Mouse (Mus musculus) right cerebral cortex, postnatal 4 days (tissue): ENCODE data around the gene Gm10320.

ENCODE experiments used
- DNase-seq: peaks from one replicate; pipeline ENCODE4 v3.0.0-alpha.2; 2022

Gm10320 gene

DNA sequence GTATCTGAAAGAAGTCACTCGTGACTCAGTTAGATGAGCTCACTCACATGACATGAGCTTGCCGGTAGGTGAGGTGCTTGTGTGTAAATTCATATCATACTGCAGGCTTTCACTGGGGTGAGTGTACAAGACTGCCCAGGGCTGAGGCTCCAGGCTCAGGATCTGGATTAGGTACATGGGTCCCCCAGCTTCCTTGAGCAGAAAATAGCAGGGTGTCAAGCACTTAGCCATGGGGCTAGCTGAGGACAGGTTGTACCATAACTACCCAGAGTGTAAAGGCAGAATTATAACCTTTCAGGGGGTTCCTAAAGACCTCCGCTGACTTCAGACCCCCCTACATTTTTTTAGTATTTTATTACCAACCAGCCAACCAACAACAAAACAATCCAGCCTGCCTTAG, at the start of gene Gm10320:
TSS of gene Gm10320 (minus strand) at position 93 of the 400 bp plus-strand sequence.
- DNase-seq = no peak

DNA sequence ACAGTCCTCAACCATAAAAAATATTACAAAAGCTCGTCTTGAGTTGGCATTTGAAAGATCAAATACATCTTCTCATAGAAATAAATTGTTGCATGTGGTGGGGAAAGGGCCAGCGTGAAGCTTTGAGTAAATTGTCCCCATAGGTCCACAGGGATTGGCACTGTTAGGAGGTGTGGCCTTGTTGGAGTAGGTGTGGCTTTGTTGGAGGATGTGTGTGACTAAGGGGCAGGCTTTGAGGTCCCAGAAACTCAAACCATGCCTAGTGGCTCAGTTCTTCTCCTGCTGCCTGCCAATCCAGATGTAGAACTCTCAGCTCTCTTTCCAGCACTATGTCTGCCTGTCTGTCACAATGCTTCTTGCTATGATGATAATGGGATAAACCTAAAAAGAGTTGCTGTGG, 49.8 kb upstream of the Gm10320 start:
- no peak for DNase-seq

DNA sequence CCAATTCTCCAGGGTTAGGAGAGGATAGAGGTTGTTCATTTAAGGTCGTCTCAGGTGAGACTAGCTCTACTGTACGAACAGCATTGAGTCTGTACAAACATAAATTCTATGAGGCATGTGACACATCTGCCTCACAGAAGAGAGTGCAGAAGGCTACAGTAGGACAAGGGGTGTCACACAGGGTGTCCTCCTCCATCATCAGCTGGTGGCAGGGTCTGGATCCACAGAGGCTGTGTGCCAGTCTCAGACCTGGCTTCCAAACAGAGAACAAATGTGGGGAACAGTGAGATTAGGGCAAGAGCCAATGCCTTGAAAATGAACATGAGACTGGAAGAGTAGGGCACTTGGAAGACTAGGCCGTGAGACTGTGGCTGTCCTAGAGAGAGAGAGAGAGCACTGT, 48.4 kb upstream of the Gm10320 start:
- DNase-seq = no peak

DNA sequence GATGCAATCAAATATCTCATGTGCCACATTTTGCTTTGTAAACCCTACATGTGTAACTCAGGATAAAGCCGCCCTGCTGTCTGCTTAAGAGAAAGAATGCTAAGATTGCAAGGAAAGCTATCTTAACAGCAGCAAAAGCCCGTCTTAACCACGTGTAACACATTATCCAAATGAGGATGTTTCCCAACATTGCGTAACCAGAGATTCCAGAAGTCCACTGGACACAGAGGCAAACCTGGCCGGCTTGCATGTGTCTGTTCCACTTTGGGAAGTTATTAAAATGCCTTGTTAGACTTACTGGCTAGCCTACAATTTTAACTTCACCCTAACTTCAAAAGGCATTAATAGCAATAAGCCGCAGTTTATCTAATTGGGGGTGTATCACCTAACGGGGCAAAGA, 47.5 kb upstream of the Gm10320 start:
- DNase-seq = no peak

DNA sequence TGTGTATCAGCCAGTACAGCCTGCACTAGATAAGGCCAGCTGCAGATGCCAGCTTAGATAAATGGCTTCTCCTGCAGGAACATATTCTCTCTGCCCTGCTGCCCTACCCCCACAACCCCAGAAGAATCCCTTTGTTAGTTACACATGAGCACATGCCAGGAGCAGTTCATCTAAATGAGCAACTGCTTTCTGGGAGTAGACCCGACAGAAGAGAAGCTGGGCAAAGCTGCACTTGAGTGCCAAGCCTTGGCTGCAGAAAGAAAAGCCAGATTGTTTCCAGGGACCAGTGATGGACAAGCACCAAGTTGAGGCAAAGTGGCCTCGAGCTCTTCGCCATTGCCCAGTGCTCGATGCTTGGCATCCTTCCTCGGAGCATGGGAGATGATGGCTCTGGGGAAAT, 46.8 kb upstream of the Gm10320 start:
- DNase-seq = no peak

DNA sequence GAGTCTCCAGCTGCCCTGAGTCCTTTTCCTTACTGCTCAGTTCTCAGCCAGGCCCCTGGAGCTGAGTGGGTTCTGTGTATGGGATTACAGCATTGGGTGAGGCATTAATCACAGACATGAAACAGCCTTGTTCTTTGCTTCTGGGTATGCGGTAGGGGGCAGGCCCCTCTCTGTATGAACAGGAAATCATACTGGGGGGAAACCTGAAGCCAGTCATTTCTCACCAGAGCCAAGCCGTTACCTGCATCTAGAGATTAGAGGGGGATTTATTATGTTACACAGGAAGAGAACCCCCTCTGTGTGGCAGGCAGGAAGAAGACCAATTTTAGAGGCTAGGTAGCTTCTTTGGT, 43.1 kb upstream of the Gm10320 start:
- no peak for DNase-seq

DNA sequence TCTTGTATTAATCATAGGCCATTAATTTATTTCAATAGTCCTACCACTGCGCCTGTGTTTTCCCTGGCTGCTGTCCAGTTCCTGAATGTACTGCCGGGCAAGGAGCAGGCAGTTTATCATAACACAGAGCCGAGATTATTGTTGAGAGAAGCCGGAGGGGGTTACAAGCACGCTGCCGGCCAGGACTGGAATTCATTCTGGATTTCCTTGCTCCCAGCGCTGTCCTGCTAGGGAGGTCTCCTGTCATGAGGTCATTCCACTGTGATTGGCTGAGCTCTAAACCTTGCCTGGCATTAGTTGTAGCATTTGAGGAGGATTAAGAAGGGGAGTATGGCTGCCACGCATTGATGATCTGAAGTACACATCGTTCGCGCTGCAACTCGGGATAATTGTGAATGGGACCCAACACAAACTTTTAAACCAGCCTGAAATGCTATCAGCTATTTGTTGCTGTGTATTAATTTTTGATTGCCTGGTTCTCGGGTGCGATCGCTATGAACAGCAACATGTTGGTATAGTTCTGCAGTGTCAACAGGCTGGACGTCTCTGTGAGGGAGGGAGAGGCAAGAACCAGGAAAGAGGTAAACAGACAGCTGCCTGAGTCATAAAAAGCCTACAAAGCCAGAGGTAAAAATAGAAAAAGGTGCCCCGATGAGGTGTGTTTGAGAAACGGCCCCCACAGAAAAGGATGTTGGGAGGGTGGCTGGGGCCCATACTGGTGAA, 42.5 kb upstream of the Gm10320 start:
- peak; percentile 25 for DNase-seq

DNA sequence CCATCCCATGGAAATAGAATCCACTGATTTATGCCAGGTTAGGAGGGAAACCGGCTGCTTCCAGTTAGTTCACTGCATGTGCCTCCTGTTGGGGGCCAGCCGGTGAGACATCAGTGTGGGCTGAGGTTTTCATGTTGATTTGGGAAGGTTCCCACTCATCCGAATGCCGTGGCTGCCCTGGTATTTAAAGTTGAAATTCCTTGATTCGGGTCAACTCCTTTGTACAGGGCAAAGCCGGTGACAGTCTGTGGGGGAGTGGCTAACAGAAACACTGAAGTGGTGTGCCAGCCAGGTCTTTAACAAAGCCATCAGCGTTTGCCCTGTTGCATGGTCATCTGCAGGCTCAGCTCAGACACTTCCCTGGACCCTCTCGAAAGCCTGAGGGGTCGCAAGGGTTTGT, 41.6 kb upstream of the Gm10320 start:
- DNase-seq = no peak

DNA sequence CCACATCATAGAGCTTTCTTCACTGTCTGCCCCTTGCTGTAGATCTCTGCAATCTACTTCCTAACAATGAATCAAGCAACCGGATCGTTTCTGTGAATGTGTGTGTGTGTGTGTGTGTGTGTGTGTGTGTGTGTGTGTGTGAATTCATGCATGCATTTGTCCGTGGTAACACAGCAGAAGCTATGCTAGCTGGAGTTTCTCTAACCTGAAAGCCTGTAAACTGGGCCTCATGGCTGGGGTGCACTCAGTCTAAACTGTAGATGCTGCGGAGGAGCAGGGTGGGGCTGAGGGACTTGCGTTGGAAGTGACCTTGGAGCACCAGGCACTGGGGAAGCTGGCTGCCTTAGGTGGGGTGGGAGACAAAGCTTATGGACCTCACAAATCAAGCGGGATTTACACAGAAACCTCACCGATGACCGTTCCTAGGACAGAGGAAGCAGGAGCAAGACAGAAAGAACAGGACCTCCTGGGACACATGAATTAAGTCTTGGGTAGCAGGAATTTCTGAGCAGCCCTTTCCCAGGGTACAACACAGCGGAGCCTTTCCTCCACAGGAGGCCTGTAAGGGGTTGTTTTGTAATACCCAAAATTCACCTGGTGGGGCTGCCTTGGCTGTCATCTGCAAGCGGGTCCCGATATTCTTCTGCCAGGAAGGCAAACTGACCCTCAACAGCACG, 41.0 kb upstream of the Gm10320 start:
- no peak for DNase-seq

DNA sequence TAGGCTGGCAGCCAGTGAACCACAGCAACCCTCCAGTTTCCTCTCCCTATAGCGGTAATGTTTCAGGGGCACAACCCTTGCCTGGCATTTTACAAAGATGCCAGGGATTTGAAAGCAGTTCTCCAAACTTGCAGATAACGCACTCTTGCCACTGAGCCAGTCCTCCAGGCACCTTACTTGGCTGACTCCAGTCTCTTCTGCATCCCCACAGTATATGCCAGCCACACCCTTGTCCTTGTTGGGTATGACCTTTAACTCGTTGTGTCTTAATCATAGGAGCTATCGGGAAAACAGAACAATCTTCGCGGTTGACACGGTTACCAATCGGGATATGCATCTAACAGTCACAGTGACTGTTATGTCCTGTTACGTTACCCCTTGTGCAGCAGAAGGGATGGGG, 40.2 kb upstream of the Gm10320 start:
- no peak for DNase-seq

DNA sequence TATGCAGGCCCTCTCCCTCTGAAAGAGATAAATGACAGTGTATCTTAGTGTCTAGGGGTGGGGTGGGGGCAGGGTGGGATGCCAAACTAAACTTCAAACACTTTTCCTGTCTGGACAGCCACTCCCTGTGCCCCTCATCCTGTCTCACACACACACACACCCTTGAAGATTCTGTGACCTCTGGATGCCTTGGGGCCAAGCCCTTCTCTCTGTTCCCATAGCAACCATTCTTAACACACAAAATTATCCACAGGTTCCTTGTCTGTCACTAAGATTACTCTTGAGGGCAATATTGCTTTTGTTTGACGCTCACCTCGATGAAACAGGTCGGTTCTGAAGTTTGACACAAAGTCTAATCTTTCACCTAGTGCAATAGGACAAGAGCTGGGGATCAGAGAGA, 39.5 kb upstream of the Gm10320 start:
- DNase-seq = no peak

DNA sequence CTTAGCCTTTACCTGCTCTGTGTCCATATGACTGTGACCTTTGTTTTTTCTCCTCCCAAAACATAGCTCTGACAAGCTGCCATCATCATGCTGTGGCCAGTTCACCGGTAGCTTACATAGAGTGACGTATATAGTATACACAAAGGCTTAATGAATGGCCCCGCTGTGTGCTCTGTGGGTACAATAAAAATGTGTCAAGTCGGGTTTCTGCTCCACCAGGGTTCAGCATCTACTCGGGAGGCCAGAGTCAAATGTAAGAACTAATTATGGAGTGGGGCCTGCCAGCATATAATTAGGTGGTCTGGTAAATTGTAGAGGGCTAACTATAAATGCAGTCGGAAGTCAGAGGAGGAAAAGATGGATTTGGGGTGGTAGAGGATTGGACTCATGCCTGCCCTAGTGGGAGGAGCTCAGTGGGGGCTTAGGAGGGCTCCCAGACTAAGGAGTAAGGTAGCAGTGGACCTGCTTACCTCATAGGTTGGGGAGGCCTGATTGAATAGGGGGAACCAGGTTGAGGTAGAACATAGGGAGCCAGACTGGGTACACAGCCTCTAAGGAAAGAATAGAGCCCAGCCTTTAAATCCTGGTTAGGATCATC, 32.0 kb upstream of the Gm10320 start:
- DNase-seq = no peak

DNA sequence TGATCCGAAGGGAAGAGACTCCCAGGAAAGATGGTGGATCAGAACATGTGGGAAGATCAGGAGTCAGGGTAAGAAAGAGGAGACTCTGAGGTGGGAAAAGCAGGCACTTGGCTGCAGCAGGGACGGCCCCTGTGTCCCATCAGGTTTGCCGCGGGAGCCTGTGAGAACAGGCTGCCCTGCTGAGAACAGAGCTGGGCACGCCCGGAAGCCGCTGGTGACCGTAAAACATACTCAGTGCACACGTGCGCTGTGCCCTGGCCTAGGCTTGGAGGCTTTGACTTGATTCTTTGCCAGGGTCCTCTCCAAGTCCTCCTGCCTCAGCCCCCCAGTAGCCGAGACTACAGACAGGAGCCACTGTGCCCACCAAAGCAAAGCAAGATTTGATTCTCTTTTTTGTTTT, 26.5 kb upstream of the Gm10320 start:
- DNase-seq = no peak

DNA sequence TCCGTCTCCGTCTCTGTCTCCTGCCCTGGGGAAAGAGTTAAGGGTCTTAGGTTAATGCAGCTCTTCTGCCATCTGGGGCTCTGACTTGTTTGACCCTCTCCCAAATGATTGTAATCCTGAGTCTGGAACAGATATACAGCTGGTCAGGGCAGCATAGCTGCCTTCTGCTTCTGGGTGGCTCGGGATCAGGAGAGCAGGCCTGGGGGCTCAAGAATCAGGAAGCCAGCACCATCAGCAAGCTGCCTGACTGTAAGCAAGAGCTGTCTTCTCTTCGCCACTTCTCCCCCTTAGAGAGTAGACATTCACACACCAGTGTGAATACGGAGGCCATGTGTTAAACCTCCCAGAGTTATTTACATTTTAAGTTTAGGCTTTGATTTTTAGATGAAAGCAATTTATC, 25.9 kb upstream of the Gm10320 start:
- no peak for DNase-seq

DNA sequence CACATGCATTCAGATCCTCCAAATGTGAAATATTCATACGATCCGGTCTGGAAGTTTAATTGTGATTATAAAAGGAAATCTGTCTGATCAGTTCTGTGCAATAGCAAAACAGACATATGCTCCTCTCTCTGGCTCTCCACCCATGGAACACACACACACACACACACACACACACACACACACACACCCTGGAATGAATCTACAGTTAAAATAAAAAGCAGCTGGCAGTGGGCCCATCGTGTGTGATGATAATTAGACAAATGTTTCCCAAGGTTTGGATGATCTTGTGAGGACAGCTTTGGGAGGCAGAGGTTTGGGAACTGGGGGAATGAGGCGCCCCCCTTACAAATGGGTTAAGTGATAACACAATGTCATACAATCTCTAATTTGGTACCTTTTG, 25.2 kb upstream of the Gm10320 start:
- no peak for DNase-seq

DNA sequence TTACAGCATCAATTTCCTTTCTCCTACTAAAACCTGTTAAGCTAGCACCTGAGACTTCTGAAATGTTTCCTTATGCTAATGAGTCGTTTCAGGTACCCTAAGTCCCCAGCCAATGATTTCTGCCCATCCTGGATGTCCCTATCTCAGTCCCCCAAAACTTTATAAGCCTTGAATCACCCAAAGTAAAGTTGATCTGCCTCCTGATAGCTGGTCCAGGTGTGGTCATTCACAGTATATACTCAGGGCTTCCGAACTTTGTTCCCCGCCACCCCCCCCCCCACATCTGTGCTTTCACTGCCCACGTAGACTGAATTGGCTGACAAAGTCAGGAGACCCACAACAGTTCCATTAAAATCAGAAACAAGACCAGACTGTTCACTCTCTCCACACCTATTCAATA, 20.3 kb upstream of the Gm10320 start:
- DNase-seq = no peak

DNA sequence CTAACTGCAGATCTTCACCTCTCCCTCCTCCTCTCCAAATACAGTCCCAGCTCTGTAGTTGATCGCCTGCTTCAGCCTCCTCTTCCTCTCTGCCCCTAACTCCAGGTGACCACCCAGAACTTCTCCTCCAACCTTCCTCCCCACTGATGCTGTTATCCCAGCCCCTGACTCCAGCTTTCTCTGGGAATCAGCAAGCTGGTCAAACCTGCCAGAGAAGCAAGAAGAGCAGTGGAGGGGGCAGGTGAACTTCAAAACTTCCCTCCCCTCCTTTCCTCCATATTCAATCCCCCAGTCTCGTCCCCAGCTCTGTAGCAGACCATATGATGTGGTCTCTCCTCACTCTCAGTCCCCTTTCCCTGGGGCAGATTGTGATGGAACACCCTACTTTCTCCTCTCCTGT, 15.9 kb upstream of the Gm10320 start:
- DNase-seq = no peak

DNA sequence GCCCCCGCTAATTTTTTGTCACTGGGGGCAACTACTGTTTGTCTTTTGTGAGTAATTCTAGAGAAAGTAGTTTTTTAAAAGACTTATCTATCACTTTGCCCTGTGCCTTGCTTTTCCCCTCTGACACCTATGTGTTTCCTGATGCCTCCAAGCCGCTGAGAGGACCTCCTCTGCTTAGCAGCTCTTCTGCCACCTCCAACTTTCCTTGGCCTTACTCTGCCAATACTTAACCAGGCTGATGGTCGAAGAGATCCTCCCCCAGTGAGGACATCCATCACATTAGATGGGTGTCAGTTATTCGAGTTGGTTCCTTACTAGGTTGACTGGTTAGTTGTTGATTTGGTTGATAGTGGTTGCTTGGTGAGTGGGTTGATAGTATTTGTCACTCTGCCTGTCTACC, 14.7 kb upstream of the Gm10320 start:
- no peak for DNase-seq

DNA sequence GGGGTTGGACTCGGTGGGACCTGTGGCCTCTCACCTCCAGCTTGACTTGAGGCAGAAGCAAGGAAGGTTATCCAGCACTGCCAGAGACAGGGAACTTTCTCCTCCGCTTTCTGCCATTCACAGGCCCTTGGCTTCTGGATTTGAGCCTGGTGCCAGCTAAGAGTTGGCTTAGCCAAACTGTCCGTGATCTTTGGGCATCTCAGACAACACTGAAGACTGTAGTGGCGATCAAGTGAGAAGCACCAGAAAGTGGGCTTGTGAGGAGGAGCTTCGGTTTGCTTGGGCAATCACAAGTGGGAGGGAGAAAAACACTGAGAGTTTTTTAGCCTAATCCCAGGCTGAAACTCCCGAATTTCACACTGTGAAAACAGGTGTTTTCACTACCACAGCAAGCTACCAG, 14.2 kb upstream of the Gm10320 start:
- DNase-seq = no peak

DNA sequence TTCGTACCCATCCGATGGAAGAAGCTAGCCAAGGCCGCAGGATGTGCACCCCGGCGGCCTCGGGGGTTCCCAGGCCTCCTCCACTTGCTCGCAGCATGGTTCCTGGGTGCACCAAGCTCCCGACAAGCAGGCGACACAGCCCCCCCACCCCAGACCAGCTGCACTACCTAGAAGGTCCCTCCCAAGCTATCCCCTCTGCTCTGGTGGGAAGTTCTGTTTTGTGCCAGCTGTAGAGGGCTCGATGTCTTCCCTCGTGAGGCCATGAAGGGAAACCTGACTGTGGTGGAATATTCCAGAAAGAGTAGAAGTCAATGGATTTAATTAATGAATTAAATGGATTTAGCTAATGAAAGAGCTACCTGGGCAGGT, 13.7 kb upstream of the Gm10320 start:
- no peak for DNase-seq

DNA sequence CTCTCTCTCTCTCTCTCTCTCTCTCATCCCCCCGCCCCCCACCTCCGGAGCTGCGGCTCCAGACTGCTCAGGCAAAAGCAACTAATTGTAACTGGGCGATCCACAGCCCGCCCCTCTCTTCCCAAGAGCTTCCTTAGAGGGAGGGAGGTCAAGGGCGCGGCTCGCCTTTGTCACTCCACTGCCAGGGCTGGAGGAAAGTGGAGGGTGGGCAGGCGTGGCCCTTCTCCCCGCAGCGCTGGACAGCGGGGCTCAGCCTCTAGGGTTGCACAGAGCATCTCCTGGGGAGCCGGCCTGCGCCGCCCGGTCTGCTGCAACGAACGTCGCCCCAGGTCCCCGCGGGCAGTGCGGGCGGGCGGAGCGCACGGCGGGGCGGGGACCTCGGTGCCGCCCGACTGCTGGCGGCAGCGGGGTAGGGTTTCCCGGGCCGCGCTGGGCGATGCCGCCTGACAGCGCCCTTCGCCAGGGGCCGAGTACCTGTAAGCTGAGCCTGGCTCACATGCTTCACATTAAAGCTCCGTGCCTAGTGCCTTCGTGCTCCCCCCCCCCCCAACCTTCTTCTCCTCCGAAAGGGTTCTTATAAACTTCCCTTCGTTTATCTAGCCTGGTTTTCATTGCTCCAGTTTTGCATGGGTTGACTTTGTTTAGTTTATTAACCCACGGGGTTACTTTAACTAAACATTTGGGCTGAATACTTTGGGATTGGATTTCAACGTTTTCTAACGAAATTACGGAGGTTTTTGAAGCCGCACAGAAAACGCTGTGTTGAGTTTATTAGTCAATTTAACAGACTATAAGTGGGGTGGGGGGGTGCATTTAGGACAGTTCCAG, 13.1 kb upstream of the Gm10320 start:
- DNase-seq = no peak

DNA sequence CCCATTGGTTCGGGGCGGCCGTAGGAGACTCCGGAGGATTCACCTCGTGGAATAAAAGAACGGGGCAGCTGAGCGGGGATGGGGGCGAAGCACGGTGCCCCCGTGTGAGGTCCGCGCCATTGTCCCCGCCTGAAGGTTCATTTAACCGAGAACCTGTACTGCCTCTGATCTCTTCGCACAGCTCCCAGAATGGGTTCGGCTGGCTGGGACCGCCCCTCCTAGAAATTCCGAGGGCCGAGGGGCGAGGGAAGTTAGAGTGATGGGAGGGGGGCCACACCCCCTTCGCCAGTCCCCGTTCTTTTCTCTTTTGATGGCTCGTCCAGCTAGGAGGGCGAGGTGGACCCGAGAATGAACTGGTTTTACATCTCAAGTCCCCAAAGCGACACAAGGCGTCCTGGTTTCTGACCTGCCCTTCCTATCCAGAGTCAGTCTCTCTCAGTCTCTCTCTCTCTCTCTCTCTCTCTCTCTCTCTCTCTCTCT, 12.4 kb upstream of the Gm10320 start:
- DNase-seq = no peak

DNA sequence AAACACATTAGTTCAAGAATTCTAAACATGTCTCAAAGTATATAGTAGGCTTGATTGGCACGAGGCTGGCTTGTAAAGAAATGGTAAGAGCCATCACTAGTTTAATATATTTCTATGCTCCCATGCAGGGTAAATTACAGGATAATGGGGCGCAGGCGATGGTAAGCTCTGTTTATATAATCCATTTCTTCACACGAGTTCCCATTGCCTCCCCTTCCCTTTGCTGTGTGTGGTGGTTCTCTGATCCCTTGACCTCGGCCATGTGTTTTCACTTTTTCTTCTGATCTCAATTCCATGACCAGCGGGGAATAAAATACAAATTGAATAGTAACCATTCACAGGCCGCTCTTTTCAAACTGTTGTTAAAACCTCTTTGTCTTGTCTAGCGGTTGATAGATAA, 11.8 kb upstream of the Gm10320 start:
- no peak for DNase-seq
